Mouse (Mus musculus) left cerebral cortex, postnatal 10 days (tissue): ENCODE measurements around the gene Zbtb41. TPM values are rescaled to one million over a fixed set of nuclear protein-coding genes. Genes with fewer than 3 reads are reported as not detected.
"Not testable (repeated sequence)": the region's sequence is repeated elsewhere in the genome, so short reads cannot be mapped to it uniquely, and the experiment has no call there.

Source experiments
- DNase-seq, 2 experiments: peaks; one replicate each; pipeline ENCODE4 v3.0.0; 2021 to 2022; ENCODE audit warnings: low spot score in 2 of 2, mixed read lengths in 1 of 2; ENCODE audit errors: extremely low spot score in 1 of 2
- intact Hi-C: fragments of 180-260 bp; cut with DNase I; formaldehyde crosslinking; loops from one replicate; pipeline ENCODE4 v1.15.1; 2025
- total RNA-seq, 2 experiments: library from RNA; stranded (reverse); gene quantifications; 2 replicates each; pipeline ENCODE4 v1.2.3; 2021

The Zbtb41 gene
- total RNA-seq, result 10 to 100 TPM; 28.8 to 35.4 TPM

GRCm38 (mm10) chr1:139421875-139422791, at the start of gene Zbtb41:
Gene Zbtb41 (plus strand): TSS chr1:139422288.
- DNase-seq, result peak; percentile 85 to 92

DNA sequence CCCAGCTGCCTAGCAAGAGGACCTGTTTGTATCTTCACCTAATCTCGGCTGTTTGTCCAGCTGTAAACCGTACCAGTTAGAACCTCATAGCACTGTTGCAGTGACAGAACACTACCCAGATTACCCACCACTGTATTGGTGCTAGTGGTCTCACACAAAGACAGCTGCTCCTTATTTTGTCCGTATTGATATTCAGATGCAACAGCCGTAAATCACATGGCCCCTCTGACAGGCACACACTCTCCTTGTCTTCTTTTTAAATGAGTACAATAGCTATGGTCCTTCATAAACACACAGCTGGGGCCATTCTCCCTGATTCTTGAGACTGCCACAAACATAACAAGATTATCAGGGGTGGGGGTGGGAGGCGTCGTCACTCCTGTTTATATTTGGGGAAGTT, 46.2 kb upstream of the Zbtb41 start:
- intact Hi-C loops, result no loop called here
- no peak for DNase-seq

More at GRCm38 (mm10) chr1:139421875-139422791, at the start of gene Zbtb41:
- intact Hi-C loops, result loop anchor here (10.0 kb wide), 1 partner anchor 577 kb away; the partner anchor contains the start of gene Lhx9

GRCm38 (mm10) chr1:139376638-139377286, 45.3 kb upstream of the Zbtb41 start, which contains the start of gene Crb1:
Gene Crb1 (minus strand): TSS chr1:139377100.
- intact Hi-C loops, result no loop called here
- DNase-seq, result no peak

DNA sequence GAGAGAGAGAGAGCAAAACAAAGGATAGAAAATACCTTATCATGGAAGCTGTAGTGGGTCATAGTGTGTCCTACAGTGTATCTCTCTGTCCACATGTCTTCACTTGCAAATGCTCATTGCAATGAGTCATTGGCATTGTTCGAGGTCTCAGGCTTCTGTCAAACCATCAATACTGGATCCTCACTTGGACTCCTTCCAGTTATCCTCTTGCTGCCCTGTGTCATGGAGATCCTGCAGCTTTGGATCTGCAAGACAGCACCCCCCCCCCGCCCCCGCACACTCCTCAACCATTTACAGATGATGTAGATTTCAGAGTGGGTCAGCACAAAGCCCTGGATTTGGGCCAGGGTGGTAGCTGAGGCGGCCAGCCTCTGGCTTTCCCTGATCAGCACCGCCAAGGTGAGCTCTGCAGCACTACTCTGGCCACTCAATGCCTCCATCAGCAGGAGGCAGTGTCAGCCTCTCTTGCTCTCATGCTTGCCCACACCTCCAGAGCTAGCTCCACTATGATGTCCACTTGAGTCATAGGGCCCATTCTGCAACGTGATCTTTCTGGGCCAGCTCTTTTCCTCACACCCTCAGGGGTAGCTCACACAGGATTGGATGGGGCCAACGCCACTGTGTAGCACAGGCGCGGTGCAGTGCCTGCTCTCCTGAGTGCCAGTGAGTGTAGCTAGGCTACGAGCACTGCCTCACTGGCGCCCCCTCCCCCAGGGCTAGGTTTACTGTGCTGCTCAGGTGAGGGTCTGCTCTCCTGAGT, 43.0 kb upstream of the Zbtb41 start:
- peak in 1 of 2 experiments; percentile 22 for DNase-seq
- intact Hi-C loops, result no loop called here

GRCm38 (mm10) chr1:139379621-139379984, 42.5 kb upstream of the Zbtb41 start:
- intact Hi-C loops, result no loop called here
- no peak for DNase-seq

- DNase-seq, result no peak
These were observed 30.3 kb upstream of the Zbtb41 start for GRCm38 (mm10) chr1:139391747-139392146.

GRCm38 (mm10) chr1:139396589-139396988, 25.5 kb upstream of the Zbtb41 start:
- no peak for DNase-seq
- intact Hi-C loops, result no loop called here

More at GRCm38 (mm10) chr1:139391747-139392146, 30.3 kb upstream of the Zbtb41 start:
- intact Hi-C loops, result no loop called here

GRCm38 (mm10) chr1:139405766-139406165, 16.3 kb upstream of the Zbtb41 start:
- no peak for DNase-seq
- intact Hi-C loops, result no loop called here

DNA sequence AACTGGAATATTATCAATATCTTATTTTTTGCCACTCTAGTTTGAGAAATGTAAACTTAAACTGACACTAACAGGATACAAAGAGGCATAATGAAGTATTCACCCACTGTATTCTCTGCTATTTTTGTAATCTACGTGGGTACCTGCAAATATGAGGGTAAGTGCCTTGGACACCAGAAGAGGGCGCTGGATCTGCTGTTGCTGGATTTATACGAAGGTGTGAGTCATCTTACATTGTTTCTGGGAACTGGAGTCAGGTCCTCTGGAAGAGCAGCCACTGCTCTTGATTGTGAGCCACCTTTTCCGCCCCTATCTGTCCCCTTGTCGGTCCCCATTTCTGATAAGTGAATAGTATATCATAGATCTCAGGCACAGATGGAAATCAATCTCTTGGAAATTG, 14.4 kb upstream of the Zbtb41 start:
- intact Hi-C loops, result no loop called here
- DNase-seq, result no peak

DNA sequence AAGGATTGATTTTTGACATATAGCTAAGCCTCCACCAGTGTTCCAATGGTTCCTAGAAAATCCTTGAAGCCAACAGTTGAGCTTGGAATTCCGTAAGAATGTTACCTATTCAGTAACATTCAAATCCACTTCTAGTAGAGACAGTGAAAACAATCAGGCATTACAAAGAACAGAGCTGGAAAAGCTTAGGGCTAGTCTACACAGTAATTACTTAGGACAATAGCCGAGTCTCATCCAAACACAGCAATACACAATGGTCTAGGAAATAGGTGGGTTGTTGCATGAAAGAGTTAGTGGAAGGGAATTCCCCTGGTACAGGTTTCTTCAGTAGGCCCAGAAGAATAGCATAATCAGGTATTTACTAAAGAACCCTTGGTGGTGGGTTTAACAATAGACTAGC, 9.7 kb upstream of the Zbtb41 start:
- intact Hi-C loops, DNase-seq: not testable (repeated sequence)

DNA sequence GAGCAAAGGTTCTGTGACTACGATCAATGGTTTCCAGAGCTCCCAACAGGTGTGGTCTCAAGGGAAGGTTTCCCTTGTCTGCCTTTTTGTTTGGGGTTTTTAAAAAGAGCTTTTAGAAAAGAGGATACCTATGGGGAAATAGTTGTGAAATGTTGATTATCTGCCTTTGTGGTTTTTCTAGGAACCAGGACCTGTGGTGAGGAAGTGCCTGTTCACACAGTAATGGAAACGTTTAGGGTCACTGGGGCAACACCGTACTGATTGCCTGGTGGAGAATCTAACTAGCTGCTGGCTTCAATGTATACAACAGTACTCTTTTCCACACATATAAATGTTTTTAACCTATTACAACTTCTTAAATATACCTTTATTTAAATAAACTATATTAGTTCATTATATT, 8.6 kb upstream of the Zbtb41 start:
- intact Hi-C loops, result no loop called here
- no peak for DNase-seq

DNA sequence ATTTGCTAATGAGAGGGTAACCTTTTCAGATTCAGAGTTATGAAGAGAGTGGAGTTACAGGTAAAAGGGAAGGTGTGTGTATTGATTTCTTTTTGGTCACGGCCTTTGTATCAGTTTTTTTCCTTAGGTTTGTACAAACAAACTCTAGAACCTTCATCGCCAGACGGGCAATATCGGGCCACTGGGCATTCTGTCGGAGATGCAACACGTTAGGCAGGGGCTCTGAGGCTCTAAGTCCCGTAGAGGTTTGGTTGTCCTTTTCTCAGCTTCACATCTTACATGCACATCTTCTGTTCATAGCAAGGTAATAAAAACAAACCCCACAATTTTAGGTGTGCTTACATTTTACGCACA, 590 bp upstream of the Zbtb41 start:
- DNase-seq, result no peak
- intact Hi-C loops, result loop anchor here (10.0 kb wide), 1 partner anchor 577 kb away; the partner anchor contains the start of gene Lhx9

GRCm38 (mm10) chr1:139422941-139423340, 853 bp downstream of the Zbtb41 start:
- intact Hi-C loops, result loop anchor here (10.0 kb wide), 1 partner anchor 578 kb away; the partner anchor contains the start of gene Lhx9
- DNase-seq, result peak; percentile 10 to 22

- intact Hi-C loops, result loop anchor here (10.0 kb wide), 1 partner anchor 579 kb away; the partner anchor contains the start of gene Lhx9
- DNase-seq, result no peak
These were observed 1.8 kb downstream of the Zbtb41 start for GRCm38 (mm10) chr1:139423931-139424330.

GRCm38 (mm10) chr1:139425006-139425405, 2.9 kb downstream of the Zbtb41 start:
- intact Hi-C loops, result loop anchor here (10.0 kb wide), 1 partner anchor 580 kb away; the partner anchor contains the start of gene Lhx9
- no peak for DNase-seq

DNA sequence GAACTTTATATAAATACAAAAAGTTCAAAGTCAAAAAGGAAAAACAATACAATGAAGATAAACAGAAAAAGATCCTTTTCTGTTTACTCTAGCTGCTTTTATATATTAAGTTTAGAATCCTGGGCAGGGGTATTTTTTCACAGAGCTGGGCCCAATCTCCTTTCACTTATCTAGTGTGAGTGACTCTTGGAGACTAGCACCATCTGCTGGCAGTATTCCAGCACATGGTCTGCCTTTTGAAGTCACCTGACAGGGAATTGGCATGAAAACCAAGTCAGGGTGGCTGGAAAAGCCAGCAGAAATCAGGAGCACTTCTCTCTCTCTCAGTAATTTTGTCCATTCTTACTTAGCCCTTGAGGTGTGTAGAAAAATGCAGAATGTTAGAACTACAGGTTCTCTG, 16.3 kb downstream of the Zbtb41 start:
- intact Hi-C loops, result no loop called here
- peak in 1 of 2 experiments; percentile 39 for DNase-seq

- DNase-seq, intact Hi-C loops: not testable (repeated sequence)
These were observed 21.0 kb downstream of the Zbtb41 start for GRCm38 (mm10) chr1:139443103-139443502.

GRCm38 (mm10) chr1:139454340-139455225, 32.5 kb downstream of the Zbtb41 start, which contains the start of gene Aspm:
Gene Aspm (plus strand): TSS chr1:139454772.
- intact Hi-C loops, result no loop called here
- peak; percentile 89 to 91 for DNase-seq
